Mouse (Mus musculus) granulocyte monocyte progenitor cell, adult 5-6 weeks (primary cell): ENCODE measurements around the gene Ndufaf8. TPM values are rescaled to one million over a fixed set of nuclear protein-coding genes. Genes with fewer than 3 reads are reported as not detected.

ENCODE experiments used
- ATAC-seq: replicated peaks from 2 replicates; pipeline ENCODE4 v1.8.0; 2016; ENCODE audit warnings: mild to moderate bottlenecking, moderate TSS enrichment, inconsistent platforms; ENCODE audit not compliant: poor library complexity, severe bottlenecking
- total RNA-seq, 2 experiments: library from RNA; stranded (forward) in 1 of 2; stranded (reverse) in 1 of 2; fragments of 200-712, 200-1000 nt in 1 of 2; fragments of >200 nt in 1 of 2; fragmentation: Nextera tagmentation in 1 of 2; gene quantifications; 2 replicates each; pipeline ENCODE4 v1.2.3; 2014 to 2017

Gene Ndufaf8
- total RNA-seq, 2 experiments from 2014 or later, result 31.6 to 37.0 TPM

DNA sequence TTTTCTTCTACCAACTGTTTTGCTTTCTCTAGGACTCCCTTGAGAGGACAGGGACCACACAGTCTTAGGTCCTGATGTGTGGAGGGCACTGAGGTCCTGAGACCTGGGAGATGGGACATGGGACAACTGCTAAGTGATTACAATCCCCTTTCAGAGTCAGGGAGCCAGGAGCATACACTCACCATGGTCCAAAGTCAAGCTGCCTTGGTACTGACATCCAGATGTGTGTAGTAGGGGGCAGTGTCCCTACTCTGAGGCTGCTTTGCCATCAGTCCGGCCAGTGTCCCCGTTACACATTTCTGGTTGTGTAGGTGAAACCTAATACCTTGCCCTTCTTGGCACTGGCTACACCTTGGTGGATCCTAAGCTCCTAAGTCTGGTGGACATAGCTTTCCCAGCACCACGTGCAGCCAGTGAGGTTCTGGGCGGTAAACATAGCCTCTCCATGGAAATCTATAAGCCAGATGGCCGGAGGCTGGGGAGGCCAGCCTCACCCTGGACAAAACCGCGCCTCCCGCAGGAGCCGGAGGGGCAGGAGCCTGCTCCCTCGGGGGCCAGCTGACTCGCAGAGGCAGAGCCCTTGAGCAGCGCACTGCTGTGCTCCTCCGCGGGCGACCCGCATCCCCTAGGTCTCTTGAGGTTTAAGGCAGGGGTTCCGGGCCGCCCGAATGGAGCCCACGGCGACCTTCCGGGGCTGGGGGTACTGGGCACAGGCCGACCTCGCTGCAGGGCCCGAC is 12.7 kb upstream of the Ndufaf8 start:
- ATAC-seq, result peak; percentile 10; the same call in 1 of the 2 replicates

GRCm38 (mm10) chr11:120086702-120087152 is 12.0 kb upstream of the Ndufaf8 start, which contains the start of gene Cep131:
Gene Cep131 (minus strand): TSS chr11:120086827.
- ATAC-seq, result peak; percentile 98

DNA sequence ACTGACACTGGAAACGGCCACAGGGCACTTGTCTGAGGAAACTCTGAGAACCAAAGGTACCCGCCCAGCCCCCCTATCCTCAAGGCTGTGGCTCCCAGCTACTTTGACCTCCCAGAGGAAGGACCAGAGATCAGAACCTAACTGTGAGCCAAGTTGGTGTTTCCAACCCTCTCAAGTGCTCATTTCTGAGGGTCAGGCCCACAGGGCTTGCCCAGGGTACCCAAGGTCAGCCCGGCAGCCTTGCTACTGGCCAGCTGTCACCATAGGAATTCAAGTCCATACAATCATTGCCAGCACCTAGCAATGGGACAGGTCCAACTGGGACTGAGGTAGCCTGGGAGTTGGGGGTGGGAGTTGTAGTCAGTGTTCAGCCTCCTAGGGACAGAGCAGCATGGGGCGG is 8.1 kb upstream of the Ndufaf8 start:
- no peak for ATAC-seq

DNA sequence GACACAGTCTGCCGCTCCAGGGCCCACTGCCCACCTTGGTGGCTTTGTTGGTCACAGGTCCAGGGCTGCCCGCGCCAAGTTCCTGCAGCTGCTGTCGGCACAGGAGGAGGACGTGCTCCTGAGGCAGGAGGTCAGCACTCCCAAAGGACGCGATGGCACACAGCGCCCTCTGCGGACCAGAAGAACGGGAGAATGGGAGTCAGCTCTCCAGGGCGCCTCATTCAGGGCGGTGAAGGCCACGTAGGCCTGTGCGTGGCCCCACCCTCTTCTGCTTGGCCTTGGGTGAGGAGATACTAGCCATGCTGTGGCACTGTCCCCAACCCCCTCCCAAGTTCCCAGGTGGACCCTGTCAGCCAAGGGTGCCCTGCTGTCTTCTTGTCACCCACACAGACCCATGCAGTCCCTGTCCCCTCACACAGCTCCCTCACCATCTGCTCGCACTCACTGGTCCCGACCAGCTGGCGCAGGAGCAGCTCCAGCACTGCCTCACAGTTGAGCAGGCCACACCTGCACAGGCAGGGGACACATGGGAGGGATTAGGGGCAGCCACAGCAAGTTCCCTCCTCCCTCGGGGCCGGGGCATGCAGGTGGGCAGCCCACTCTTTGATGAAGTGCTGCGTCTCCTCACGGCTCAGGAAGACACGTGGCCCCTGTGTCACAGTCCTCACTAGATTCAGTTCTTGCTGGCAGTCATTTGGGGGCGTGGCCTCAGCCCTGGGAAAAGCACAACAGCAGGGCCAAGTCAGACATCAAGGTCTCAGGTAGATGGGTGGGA is 5.7 kb upstream of the Ndufaf8 start:
- ATAC-seq, result no peak

DNA sequence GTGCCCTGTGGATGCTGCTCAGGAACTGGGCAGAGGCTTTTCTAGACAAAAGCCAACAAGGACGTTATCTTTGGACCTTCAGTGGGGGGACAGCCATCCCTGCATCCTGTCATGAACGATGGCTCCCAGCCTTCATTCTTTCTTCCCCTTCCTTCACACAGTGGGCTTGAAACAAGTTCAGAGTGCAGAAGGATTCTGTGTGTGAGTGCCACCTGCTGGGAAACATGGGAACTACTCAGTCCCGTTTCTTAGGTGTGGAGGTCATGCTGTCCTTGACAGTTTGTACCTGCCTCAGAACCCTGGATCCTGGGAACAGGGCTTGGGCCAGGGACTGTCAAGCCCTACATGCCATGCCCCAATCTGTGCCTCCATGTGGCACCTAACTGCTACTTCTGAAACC is 2.3 kb downstream of the Ndufaf8 start:
- ATAC-seq, result peak; percentile 21; the same call in 1 of the 2 replicates

GRCm38 (mm10) chr11:120103431-120103997 is 4.8 kb downstream of the Ndufaf8 start:
- no peak for ATAC-seq

DNA sequence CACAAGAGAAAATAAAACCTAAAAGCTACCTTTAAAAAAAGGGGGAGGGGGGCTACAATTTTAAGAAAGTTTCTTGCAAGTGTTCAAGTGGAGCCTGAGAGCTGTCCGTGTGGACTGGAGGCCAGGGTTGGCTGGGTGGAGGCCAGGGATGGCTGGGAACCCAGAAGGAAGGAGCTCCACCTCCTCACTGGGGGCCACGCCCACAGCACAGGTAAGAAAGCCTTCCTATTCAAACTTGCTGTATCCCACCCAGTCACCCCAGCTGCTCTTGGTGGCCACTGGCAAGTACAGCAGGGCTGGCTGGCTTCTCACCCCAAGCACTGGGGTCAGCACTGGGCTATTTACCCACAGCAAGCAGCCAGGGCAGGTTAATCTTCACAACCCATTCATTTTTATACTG is 8.3 kb downstream of the Ndufaf8 start:
- no peak for ATAC-seq

GRCm38 (mm10) chr11:120107796-120108195 is 9.1 kb downstream of the Ndufaf8 start:
- ATAC-seq, result no peak

DNA sequence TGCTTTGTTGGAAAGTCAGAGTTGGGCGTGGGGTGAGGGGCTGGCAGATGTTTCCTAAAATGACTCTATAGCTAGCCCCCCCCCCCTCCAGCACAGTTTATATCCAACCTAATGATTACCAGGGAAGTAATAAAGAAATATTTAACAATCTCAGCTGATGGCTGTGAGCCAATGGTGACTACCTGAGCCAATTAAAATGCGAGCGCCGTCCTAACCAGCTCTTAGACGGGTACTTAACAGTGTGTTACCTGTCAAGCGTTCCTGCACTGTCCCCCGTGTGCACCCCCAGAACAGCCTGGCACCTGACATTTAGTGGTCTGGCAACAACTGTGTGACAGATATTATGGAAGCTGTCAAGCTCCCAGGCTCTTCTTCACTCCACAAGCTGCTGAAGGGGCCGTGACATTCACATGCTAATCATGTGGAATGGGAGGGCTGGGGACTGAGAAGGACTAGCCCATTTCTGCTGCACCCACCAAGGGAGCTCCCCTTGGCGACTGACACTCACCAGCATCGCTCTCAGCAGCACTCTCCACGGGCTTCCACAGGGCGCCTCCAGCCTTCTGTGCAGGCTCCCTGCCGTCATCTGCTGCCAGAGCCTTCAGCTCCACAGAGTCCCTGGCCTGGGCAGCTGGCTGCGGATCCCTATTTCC is 11.0 kb downstream of the Ndufaf8 start:
- no peak for ATAC-seq

DNA sequence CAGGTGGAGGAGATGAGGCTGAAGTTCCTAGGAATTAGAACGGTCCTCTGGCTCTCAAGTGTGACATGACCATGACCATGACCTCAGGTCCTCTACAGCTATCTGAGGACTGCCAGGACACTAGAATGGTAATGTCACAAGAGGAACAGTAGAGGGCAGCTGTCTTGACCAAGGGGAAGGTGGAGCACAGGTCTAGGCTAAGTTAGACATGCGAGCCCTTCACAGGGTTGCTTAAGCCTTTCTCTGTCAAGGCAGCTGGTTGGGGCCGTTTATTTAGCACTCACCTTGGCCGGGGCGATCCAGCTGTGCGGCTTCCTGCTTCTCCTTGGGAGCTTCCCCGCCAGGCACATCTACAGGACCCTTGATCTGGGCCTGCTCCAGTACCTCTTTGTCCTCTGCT is 11.8 kb downstream of the Ndufaf8 start:
- ATAC-seq, result no peak

DNA sequence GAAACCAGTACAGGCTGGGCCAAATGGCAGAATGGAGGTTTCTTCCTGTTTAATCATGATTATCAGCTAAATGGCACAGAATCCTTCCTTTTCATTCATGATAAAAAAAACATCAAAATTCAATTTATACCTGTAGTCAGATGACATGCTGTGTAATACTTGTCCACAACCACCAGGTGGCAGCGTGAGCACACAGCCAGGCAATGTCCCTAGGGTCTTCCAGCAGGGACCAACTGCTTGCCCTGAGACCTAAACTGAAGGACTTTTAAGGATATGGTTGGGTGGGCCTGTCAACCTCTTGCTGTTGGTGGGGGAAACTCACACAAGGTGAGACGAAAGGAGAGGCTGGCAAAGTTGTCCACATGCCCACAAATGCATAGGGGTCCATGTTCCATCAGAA is 12.3 kb downstream of the Ndufaf8 start:
- ATAC-seq, result peak; percentile 51; the same call in 1 of the 2 replicates

GRCm38 (mm10) chr11:120112136-120112535 is 13.4 kb downstream of the Ndufaf8 start:
- ATAC-seq, result no peak

DNA sequence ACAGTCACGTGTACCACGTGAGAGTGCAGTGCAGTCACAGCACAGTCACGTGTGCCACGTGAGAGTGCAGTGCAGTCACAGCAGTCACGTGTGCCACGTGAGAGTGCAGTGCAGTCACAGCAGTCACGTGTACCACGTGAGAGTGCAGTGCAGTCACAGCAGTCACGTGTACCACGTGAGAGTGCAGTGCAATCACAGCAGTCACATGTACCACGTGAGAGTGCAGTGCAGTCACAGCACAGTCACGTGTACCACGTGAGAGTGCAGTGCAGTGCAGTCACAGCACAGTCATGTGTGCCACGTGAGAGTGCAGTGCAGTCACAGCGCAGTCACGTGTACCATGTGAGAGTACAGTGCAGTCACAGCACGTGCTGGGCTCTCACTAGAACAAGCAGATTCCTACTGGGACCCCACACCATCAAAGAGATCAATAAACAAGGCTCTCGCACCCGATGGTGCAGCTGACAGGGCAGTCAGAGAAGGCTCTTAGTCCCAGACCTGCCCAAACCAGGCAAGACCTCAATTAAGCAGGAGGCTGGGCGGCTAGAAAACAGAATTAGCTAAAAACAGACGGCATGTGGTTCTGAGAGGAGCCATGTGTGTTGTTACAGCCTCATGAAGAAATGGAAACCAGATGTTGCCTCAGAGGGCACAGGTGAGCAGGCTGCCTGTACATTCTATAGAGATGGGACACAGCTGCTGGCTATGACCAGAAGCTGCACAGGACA is 15.9 kb downstream of the Ndufaf8 start:
- ATAC-seq, result no peak

DNA sequence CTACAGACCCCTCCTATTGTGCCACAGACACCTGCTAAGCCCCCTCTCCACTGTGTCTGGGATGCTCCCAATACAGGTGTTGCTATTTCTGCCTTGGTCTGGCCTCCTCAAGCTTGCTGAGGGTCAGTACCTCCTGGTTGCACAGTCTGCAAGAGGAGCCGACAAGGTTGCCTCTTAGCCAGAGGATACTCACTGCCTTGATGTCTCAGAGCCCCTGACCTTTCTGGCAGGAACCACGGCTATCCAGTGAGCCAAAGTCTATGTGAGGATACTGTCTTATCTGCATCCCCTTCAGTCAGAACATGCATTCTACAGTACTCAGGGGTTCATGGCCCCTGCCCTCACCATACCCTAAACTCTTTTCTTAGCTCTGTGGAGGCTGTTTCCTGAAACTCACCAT is 18.9 kb downstream of the Ndufaf8 start:
- ATAC-seq, result no peak

- ATAC-seq, result no peak
These were observed 20.4 kb downstream of the Ndufaf8 start for GRCm38 (mm10) chr11:120119108-120119507.

GRCm38 (mm10) chr11:120119936-120120541 is 21.3 kb downstream of the Ndufaf8 start:
- ATAC-seq, result no peak

DNA sequence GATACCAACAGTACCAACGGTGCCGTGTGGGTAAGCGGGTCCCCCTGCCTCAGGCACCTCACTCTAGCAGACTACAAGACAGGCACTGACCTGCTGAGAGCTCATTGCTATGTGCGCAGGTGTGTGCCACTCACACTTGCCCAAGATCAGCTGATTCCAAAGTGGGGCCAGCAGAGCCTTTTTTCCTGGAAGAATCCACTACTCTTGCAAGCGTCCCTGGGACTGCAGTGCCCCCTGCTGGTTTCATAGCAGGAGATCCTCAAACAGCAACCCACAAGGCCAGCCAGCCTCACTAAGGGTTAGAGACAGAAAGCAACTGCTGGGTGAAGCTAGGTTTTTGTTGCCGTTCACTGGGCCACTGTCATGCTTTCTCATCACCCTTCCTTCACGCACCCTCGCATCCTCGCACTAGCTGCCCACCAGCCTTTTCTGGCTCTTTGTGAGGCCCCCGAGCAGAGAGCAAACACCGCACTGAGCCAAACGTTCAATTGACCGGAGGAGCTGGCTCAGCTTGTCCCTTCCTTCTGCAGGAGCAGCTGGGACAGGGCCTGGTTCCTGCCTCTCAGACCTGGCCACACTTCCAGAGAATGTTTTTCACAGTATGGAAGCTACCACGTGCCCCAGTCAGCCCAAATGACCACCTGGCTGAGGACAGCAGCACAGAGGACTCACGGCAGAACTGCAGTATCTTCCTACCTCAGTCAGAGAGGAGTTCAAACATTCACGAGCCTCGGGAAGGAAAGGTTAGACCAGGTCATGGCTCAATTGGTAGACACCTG is 22.1 kb downstream of the Ndufaf8 start:
- ATAC-seq, result peak; percentile 25; the same call in 1 of the 2 replicates

GRCm38 (mm10) chr11:120122126-120122525 is 23.4 kb downstream of the Ndufaf8 start:
- no peak for ATAC-seq

DNA sequence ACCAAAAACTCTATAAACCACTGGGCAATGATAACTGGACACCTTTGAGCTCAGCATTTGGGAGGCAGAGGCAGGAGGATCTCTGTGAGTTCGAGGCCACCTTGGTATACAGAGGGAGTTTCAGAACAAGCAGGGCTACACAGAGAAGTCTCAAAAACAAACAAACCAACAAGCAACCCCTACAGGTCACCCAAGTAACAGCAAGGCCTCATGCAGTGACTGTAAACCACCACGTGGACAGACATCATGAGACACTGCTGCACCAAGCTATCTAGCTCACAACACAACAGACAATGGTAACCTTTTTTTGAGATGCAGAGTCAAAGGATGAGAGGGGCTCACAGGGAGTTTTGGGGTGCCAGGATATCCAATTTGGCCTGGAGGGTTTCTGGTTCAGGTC is 28.1 kb downstream of the Ndufaf8 start:
- ATAC-seq, result no peak
